Mouse (Mus musculus): ENCODE measurements around the gene Pold2. TPM values are rescaled to one million over a fixed set of nuclear protein-coding genes. Genes with fewer than 3 reads are reported as not detected.

Pold2 gene
- total and polyA plus RNA-seq, 3 experiments, result 136 to 285 (median 205) TPM

GRCm38 (mm10) chr11:5915429-5916177 lies 37.5 kb upstream of the Pold2 start:
- no peak overlapping the region for H3K4me2 ChIP-seq (ENCODE audit: insufficient read depth, low read depth, poor library complexity, severe bottlenecking)
- in situ Hi-C loops (cut with MboI; ENCODE audit: low pct_ligation_motif_present, low pct_unique_long_range_greater_than_20kb, low sequenced_read_pairs), result no loop called here
- no peak overlapping the region for H3K4me3 ChIP-seq (replicated peaks in 1 of 3; ENCODE audit: low read depth in 2 of 3, low read length in 2 of 3, poor library complexity in 1 of 3)
- H3K9ac ChIP-seq (ENCODE audit: insufficient read depth, low read depth), result no peak overlapping the region
- no peaks in the 10 kb centered on the region for H3K9me3 ChIP-seq (replicated peaks; ENCODE audit: low read length)
- no peaks in the 10 kb centered on the region for H3K79me2 ChIP-seq (replicated peaks; ENCODE audit: control insufficient read depth, extremely low read depth, insufficient read depth, poor library complexity, severe bottlenecking)
- no peak for TF ChIP-seq HCFC1 (IDR thresholded peaks at IDR 0.05; ENCODE audit: low read depth, low read length)
- TF ChIP-seq NRF1 (IDR thresholded peaks at IDR 0.05; ENCODE audit: low read depth, low read length), result no peak
- TF ChIP-seq SIN3A (IDR thresholded peaks at IDR 0.05; ENCODE audit: low read length), result no peak
- no peak for TF ChIP-seq E2F4 (IDR thresholded peaks at IDR 0.05; ENCODE audit: insufficient replicate concordance, low read depth, low read length)
- TF ChIP-seq TBP (conservative IDR thresholded peaks at IDR 0.05; ENCODE audit: low read depth, low read length), result no peak
- no peak for TF ChIP-seq GABPA (IDR thresholded peaks at IDR 0.05; ENCODE audit: insufficient replicate concordance, low read depth, low read length)
- no peak for TF ChIP-seq MAZ (IDR thresholded peaks at IDR 0.05; ENCODE audit: low read depth, low read length)
- no peak for TF ChIP-seq CHD2 (IDR thresholded peaks at IDR 0.05; ENCODE audit: low read length)
- TF ChIP-seq EP300 (IDR thresholded peaks at IDR 0.05; ENCODE audit: low read length), result no peak
- no peak for TF ChIP-seq MAX (IDR thresholded peaks at IDR 0.05; ENCODE audit: low read length)
- no peak for TF ChIP-seq USF2 (conservative IDR thresholded peaks at IDR 0.05; ENCODE audit: low read depth, low read length)
- no peak for TF ChIP-seq JUN (IDR thresholded peaks at IDR 0.05; ENCODE audit: insufficient read depth, low read depth, low read length)
- no peak for TF ChIP-seq ZMIZ1 (IDR thresholded peaks at IDR 0.05; ENCODE audit: low read depth, low read length)
- no peak for TF ChIP-seq SMC3 (IDR thresholded peaks at IDR 0.05; ENCODE audit: low read depth, low read length)
- no peak for TF ChIP-seq BHLHE40 (IDR thresholded peaks at IDR 0.05; ENCODE audit: low read depth, low read length)
- TF ChIP-seq ELF1 (IDR thresholded peaks at IDR 0.05; ENCODE audit: low read depth, low read length), result no peak
- no peak for TF ChIP-seq RCOR1 (conservative IDR thresholded peaks at IDR 0.05; ENCODE audit: low read depth, low read length)
- TF ChIP-seq ZNF384 (IDR thresholded peaks at IDR 0.05; ENCODE audit: low read depth, low read length), result no peak
- TF ChIP-seq RAD21 (IDR thresholded peaks at IDR 0.05; ENCODE audit: low read depth, low read length), result no peak
- H3K36me3 ChIP-seq (replicated peaks in 1 of 2; ENCODE audit: control insufficient read depth in 1 of 2, insufficient read depth in 1 of 2, low read length in 1 of 2), result no peaks in the 10 kb centered on the region
- no peak overlapping the region for H3K27ac ChIP-seq (ENCODE audit: insufficient read depth, low read depth)
- peaks cover 5% of the 10 kb centered on the region for H3K27me3 ChIP-seq (replicated peaks)
- dilution Hi-C loops (cut with MboI; ENCODE audit: extremely low pct_ligation_motif_present, extremely low pct_unique_long_range_greater_than_20kb, low sequenced_read_pairs), result no loop called here
- no peak for DNase-seq (ENCODE audit: extremely low read depth)
- H3K4me1 ChIP-seq (ENCODE audit: control insufficient read depth in 1 of 2, insufficient read depth in 2 of 2), result peaks cover 8 to 31% of the 10 kb centered on the region in 2 experiments

- no peak overlapping the region for H3K4me3 ChIP-seq (replicated peaks in 1 of 3; ENCODE audit: low read depth in 2 of 3, low read length in 2 of 3, poor library complexity in 1 of 3)
- H3K79me2 ChIP-seq (replicated peaks; ENCODE audit: control insufficient read depth, extremely low read depth, insufficient read depth, poor library complexity, severe bottlenecking), result no peaks in the 10 kb centered on the region
- no peak overlapping the region for H3K4me2 ChIP-seq (ENCODE audit: insufficient read depth, low read depth, poor library complexity, severe bottlenecking)
- no peak overlapping the region for H3K27ac ChIP-seq (ENCODE audit: insufficient read depth, low read depth)
- H3K36me3 ChIP-seq (replicated peaks in 1 of 2; ENCODE audit: control insufficient read depth in 1 of 2, insufficient read depth in 1 of 2, low read length in 1 of 2), result no peaks in the 10 kb centered on the region
- H3K27me3 ChIP-seq (replicated peaks), result peaks cover 5% of the 10 kb centered on the region
- H3K4me1 ChIP-seq (ENCODE audit: control insufficient read depth in 1 of 2, insufficient read depth in 2 of 2), result peaks cover 8 to 28% of the 10 kb centered on the region in 2 experiments
- H3K9me3 ChIP-seq (replicated peaks; ENCODE audit: low read length), result no peaks in the 10 kb centered on the region
- TF ChIP-seq TCF12 (IDR thresholded peaks at IDR 0.05; ENCODE audit: low read depth, low read length), result no peak
- TF ChIP-seq UBTF (IDR thresholded peaks at IDR 0.05; ENCODE audit: low read depth, low read length), result no peak
- no peak for TF ChIP-seq PAX5 (IDR thresholded peaks at IDR 0.05; ENCODE audit: low read length)
- TF ChIP-seq ELF1 (IDR thresholded peaks at IDR 0.05; ENCODE audit: low read depth, low read length), result no peak
- TF ChIP-seq MYC (IDR thresholded peaks at IDR 0.05; ENCODE audit: low read depth, low read length), result no peak
- no peak for TF ChIP-seq MAFK (IDR thresholded peaks at IDR 0.05; ENCODE audit: insufficient replicate concordance, low read length)
- TF ChIP-seq NRF1 (IDR thresholded peaks at IDR 0.05; ENCODE audit: low read depth, low read length), result no peak
- TF ChIP-seq E2F4 (IDR thresholded peaks at IDR 0.05; ENCODE audit: insufficient replicate concordance, low read depth, low read length), result no peak
- in situ Hi-C loops (cut with MboI; ENCODE audit: low pct_ligation_motif_present, low pct_unique_long_range_greater_than_20kb, low sequenced_read_pairs) (no loop called here), dilution Hi-C loops (cut with MboI; ENCODE audit: extremely low pct_ligation_motif_present, extremely low pct_unique_long_range_greater_than_20kb, low sequenced_read_pairs) (no loop called here)
- DNase-seq (ENCODE audit: extremely low read depth), result no peak
- no peak overlapping the region for H3K9ac ChIP-seq (ENCODE audit: insufficient read depth, low read depth)
Measured at GRCm38 (mm10) chr11:5914940-5915339, 36.8 kb upstream of the Pold2 start.
